Mouse (Mus musculus): ENCODE measurements around the gene Plbd1. TPM values are rescaled to one million over a fixed set of nuclear protein-coding genes. Genes with fewer than 3 reads are reported as not detected.

The Plbd1 gene
- polyA plus RNA-seq, 1 experiment from 2014 or later, result 6.0 TPM

GRCm38 (mm10) chr6:136646207-136646606 is 15.5 kb downstream of the Plbd1 start:
- Histone ChIP-seq H3K9ac (replicated peaks; ENCODE audit: low read depth, low read length) (no peak overlapping the region), H3K27me3 (ENCODE audit: control insufficient read depth, insufficient read depth, low read length) (no peaks in the 10 kb centered on the region), H3K9me3 (ENCODE audit: control insufficient read depth, low read depth, low read length) (peaks cover 3% of the 10 kb centered on the region; the same call in 1 of the 2 replicates), H3K4me1 (ENCODE audit: control insufficient read depth, insufficient read depth, low read length) (no peaks in the 10 kb centered on the region), H3K36me3 (ENCODE audit: control insufficient read depth, insufficient read depth, low read length) (no peaks in the 10 kb centered on the region), H3K27ac (ENCODE audit: low read length) (no peak overlapping the region), H3K4me3 (ENCODE audit: low read depth, low read length) (no peak overlapping the region), H3K4me2 (replicated peaks; ENCODE audit: low read depth, low read length) (no peak overlapping the region)
- ATAC-seq (ENCODE audit: insufficient number of reproducible peaks, insufficient read depth, low FRiP score, low read depth), result no peak
- WGBS, result 62% methylated on average over 6 of the region's 6 CpGs

GRCm38 (mm10) chr6:136645754-136646153 is 16.0 kb downstream of the Plbd1 start:
- 50% methylated on average over 9 of the region's 9 CpGs for WGBS
- Histone ChIP-seq H3K27me3 (ENCODE audit: control insufficient read depth, insufficient read depth, low read length) (no peaks in the 10 kb centered on the region), H3K4me1 (ENCODE audit: control insufficient read depth, insufficient read depth, low read length) (no peaks in the 10 kb centered on the region), H3K36me3 (ENCODE audit: control insufficient read depth, insufficient read depth, low read length) (no peaks in the 10 kb centered on the region), H3K27ac (ENCODE audit: low read length) (no peak overlapping the region), H3K9ac (replicated peaks; ENCODE audit: low read depth, low read length) (no peak overlapping the region), H3K4me2 (replicated peaks; ENCODE audit: low read depth, low read length) (no peak overlapping the region), H3K4me3 (ENCODE audit: low read depth, low read length) (no peak overlapping the region), H3K9me3 (ENCODE audit: control insufficient read depth, low read depth, low read length) (peaks cover 3% of the 10 kb centered on the region; the same call in 1 of the 2 replicates)
- ATAC-seq (ENCODE audit: insufficient number of reproducible peaks, insufficient read depth, low FRiP score, low read depth), result no peak

GRCm38 (mm10) chr6:136644171-136644570 is 17.6 kb downstream of the Plbd1 start:
- Histone ChIP-seq H3K36me3 (ENCODE audit: control insufficient read depth, insufficient read depth, low read length) (no peaks in the 10 kb centered on the region), H3K27ac (ENCODE audit: low read length) (no peak overlapping the region), H3K27me3 (ENCODE audit: control insufficient read depth, insufficient read depth, low read length) (no peaks in the 10 kb centered on the region), H3K9ac (replicated peaks; ENCODE audit: low read depth, low read length) (no peak overlapping the region), H3K4me1 (ENCODE audit: control insufficient read depth, insufficient read depth, low read length) (no peaks in the 10 kb centered on the region), H3K4me3 (ENCODE audit: low read depth, low read length) (no peak overlapping the region), H3K4me2 (replicated peaks; ENCODE audit: low read depth, low read length) (no peak overlapping the region), H3K9me3 (ENCODE audit: control insufficient read depth, low read depth, low read length) (peaks cover 3% of the 10 kb centered on the region; the same call in 1 of the 2 replicates)
- WGBS, result 92% methylated on average over 2 of the region's 2 CpGs
- ATAC-seq (ENCODE audit: insufficient number of reproducible peaks, insufficient read depth, low FRiP score, low read depth), result no peak

- H3K9me3 ChIP-seq (ENCODE audit: control insufficient read depth, low read depth, low read length), result no peaks in the 10 kb centered on the region
- no peak overlapping the region for H3K4me3 ChIP-seq (ENCODE audit: low read depth, low read length)
- WGBS, result 70% methylated on average over 3 of the region's 3 CpGs
- no peaks in the 10 kb centered on the region for H3K36me3 ChIP-seq (ENCODE audit: control insufficient read depth, insufficient read depth, low read length)
- H3K9ac ChIP-seq (replicated peaks; ENCODE audit: low read depth, low read length), result no peak overlapping the region
- H3K27ac ChIP-seq (ENCODE audit: low read length), result no peak overlapping the region
- no peak for ATAC-seq (ENCODE audit: insufficient number of reproducible peaks, insufficient read depth, low FRiP score, low read depth)
- H3K4me1 ChIP-seq (ENCODE audit: control insufficient read depth, insufficient read depth, low read length), result no peaks in the 10 kb centered on the region
- no peak overlapping the region for H3K4me2 ChIP-seq (replicated peaks; ENCODE audit: low read depth, low read length)
- H3K27me3 ChIP-seq (ENCODE audit: control insufficient read depth, insufficient read depth, low read length), result no peaks in the 10 kb centered on the region
Measured at GRCm38 (mm10) chr6:136634982-136635381, 26.7 kb downstream of the Plbd1 start.

- 49% methylated on average over 6 of the region's 6 CpGs for WGBS
- Histone ChIP-seq H3K9ac (replicated peaks; ENCODE audit: low read depth, low read length) (no peak overlapping the region), H3K4me2 (replicated peaks; ENCODE audit: low read depth, low read length) (no peak overlapping the region), H3K4me1 (ENCODE audit: control insufficient read depth, insufficient read depth, low read length) (no peaks in the 10 kb centered on the region), H3K27ac (ENCODE audit: low read length) (no peak overlapping the region), H3K4me3 (ENCODE audit: low read depth, low read length) (no peak overlapping the region), H3K36me3 (ENCODE audit: control insufficient read depth, insufficient read depth, low read length) (no peaks in the 10 kb centered on the region), H3K9me3 (ENCODE audit: control insufficient read depth, low read depth, low read length) (no peaks in the 10 kb centered on the region), H3K27me3 (ENCODE audit: control insufficient read depth, insufficient read depth, low read length) (no peaks in the 10 kb centered on the region)
- no peak for ATAC-seq (ENCODE audit: insufficient number of reproducible peaks, insufficient read depth, low FRiP score, low read depth)
Measured at GRCm38 (mm10) chr6:136633719-136634118, 28.0 kb downstream of the Plbd1 start.

- Histone ChIP-seq H3K27ac (ENCODE audit: low read length) (no peak overlapping the region), H3K36me3 (ENCODE audit: control insufficient read depth, insufficient read depth, low read length) (no peaks in the 10 kb centered on the region), H3K4me3 (ENCODE audit: low read depth, low read length) (no peak overlapping the region), H3K27me3 (ENCODE audit: control insufficient read depth, insufficient read depth, low read length) (no peaks in the 10 kb centered on the region), H3K4me1 (ENCODE audit: control insufficient read depth, insufficient read depth, low read length) (no peaks in the 10 kb centered on the region), H3K4me2 (replicated peaks; ENCODE audit: low read depth, low read length) (no peak overlapping the region), H3K9ac (replicated peaks; ENCODE audit: low read depth, low read length) (no peak overlapping the region), H3K9me3 (ENCODE audit: control insufficient read depth, low read depth, low read length) (no peaks in the 10 kb centered on the region)
- ATAC-seq (ENCODE audit: insufficient number of reproducible peaks, insufficient read depth, low FRiP score, low read depth), result no peak
- whole genome bisulfite sequencing, result 73% methylated on average over 3 of the region's 3 CpGs
Measured at GRCm38 (mm10) chr6:136633154-136633553, 28.6 kb downstream of the Plbd1 start.

GRCm38 (mm10) chr6:136631945-136632534 is 29.7 kb downstream of the Plbd1 start:
- no peak overlapping the region for H3K27ac ChIP-seq (ENCODE audit: low read length)
- H3K9ac ChIP-seq (replicated peaks; ENCODE audit: low read depth, low read length), result no peak overlapping the region
- 79% methylated on average over 13 of the region's 13 CpGs for WGBS
- no peak overlapping the region for H3K4me3 ChIP-seq (ENCODE audit: low read depth, low read length)
- no peaks in the 10 kb centered on the region for H3K27me3 ChIP-seq (ENCODE audit: control insufficient read depth, insufficient read depth, low read length)
- no peaks in the 10 kb centered on the region for H3K9me3 ChIP-seq (ENCODE audit: control insufficient read depth, low read depth, low read length)
- H3K36me3 ChIP-seq (ENCODE audit: control insufficient read depth, insufficient read depth, low read length), result no peaks in the 10 kb centered on the region
- H3K4me2 ChIP-seq (replicated peaks; ENCODE audit: low read depth, low read length), result no peak overlapping the region
- ATAC-seq (ENCODE audit: insufficient number of reproducible peaks, insufficient read depth, low FRiP score, low read depth), result no peak
- no peaks in the 10 kb centered on the region for H3K4me1 ChIP-seq (ENCODE audit: control insufficient read depth, insufficient read depth, low read length)

- WGBS, result 80% methylated on average over 8 of the region's 8 CpGs
- Histone ChIP-seq H3K27ac (ENCODE audit: low read length) (no peak overlapping the region), H3K36me3 (ENCODE audit: control insufficient read depth, insufficient read depth, low read length) (no peaks in the 10 kb centered on the region), H3K4me2 (replicated peaks; ENCODE audit: low read depth, low read length) (no peak overlapping the region), H3K9ac (replicated peaks; ENCODE audit: low read depth, low read length) (no peak overlapping the region), H3K4me3 (ENCODE audit: low read depth, low read length) (no peak overlapping the region), H3K4me1 (ENCODE audit: control insufficient read depth, insufficient read depth, low read length) (no peaks in the 10 kb centered on the region), H3K27me3 (ENCODE audit: control insufficient read depth, insufficient read depth, low read length) (no peaks in the 10 kb centered on the region), H3K9me3 (ENCODE audit: control insufficient read depth, low read depth, low read length) (no peaks in the 10 kb centered on the region)
- no peak for ATAC-seq (ENCODE audit: insufficient number of reproducible peaks, insufficient read depth, low FRiP score, low read depth)
Measured at GRCm38 (mm10) chr6:136631519-136631918, 30.2 kb downstream of the Plbd1 start.

GRCm38 (mm10) chr6:136629639-136630038 is 32.1 kb downstream of the Plbd1 start:
- no peak for ATAC-seq (ENCODE audit: insufficient number of reproducible peaks, insufficient read depth, low FRiP score, low read depth)

More at GRCm38 (mm10) chr6:136629639-136630038, 32.1 kb downstream of the Plbd1 start:
- H3K36me3 ChIP-seq (ENCODE audit: control insufficient read depth, insufficient read depth, low read length), result no peaks in the 10 kb centered on the region
- H3K9ac ChIP-seq (replicated peaks; ENCODE audit: low read depth, low read length), result no peak overlapping the region
- H3K4me3 ChIP-seq (ENCODE audit: low read depth, low read length), result no peak overlapping the region
- H3K4me2 ChIP-seq (replicated peaks; ENCODE audit: low read depth, low read length), result no peak overlapping the region
- H3K27me3 ChIP-seq (ENCODE audit: control insufficient read depth, insufficient read depth, low read length), result no peaks in the 10 kb centered on the region
- no peaks in the 10 kb centered on the region for H3K4me1 ChIP-seq (ENCODE audit: control insufficient read depth, insufficient read depth, low read length)
- H3K27ac ChIP-seq (ENCODE audit: low read length), result no peak overlapping the region
- WGBS, result 74% methylated on average over 5 of the region's 5 CpGs
- H3K9me3 ChIP-seq (ENCODE audit: control insufficient read depth, low read depth, low read length), result no peaks in the 10 kb centered on the region

Data from stomach, embryonic 14.5 days (tissue).